Mouse (Mus musculus) myocyte (in vitro differentiated cells): ENCODE measurements around the gene Zfp473.

Source experiments
- E2F4 ChIP-seq: IDR thresholded peaks from one replicate; pipeline ENCODE4 v1.6.1; 2011; ENCODE audit warnings: mild to moderate bottlenecking, control low read depth, moderate library complexity; ENCODE audit not compliant: insufficient read depth
- POLR2A ChIP-seq: IDR thresholded peaks from one replicate; pipeline ENCODE4 v1.6.1; 2011; ENCODE audit warnings: low read depth, mild to moderate bottlenecking, control low read depth, moderate library complexity; ENCODE audit not compliant: insufficient read length
- POLR2AphosphoS2 ChIP-seq: IDR thresholded peaks from one replicate; pipeline ENCODE4 v1.6.1; 2011; ENCODE audit warnings: low read depth, control low read depth; ENCODE audit not compliant: insufficient read length
- SRF ChIP-seq: IDR thresholded peaks from one replicate; pipeline ENCODE4 v1.6.1; 2011; ENCODE audit warnings: low read depth; ENCODE audit not compliant: control insufficient read depth, insufficient read length
- TCF12 ChIP-seq: IDR thresholded peaks from one replicate; pipeline ENCODE4 v1.6.1; 2011; ENCODE audit warnings: mild to moderate bottlenecking, control low read depth; ENCODE audit not compliant: poor library complexity, insufficient read depth, severe bottlenecking

GRCm38 (mm10) chr7:44722058-44722457 is 28.8 kb downstream of the Zfp473 start:
- TF ChIP-seq POLR2AphosphoS2: no peak
- no peak for TF ChIP-seq SRF
- no peak for TF ChIP-seq POLR2A
- no peak for TF ChIP-seq TCF12
- no peak for TF ChIP-seq E2F4
